Mouse (Mus musculus) kidney, adult 2 months (tissue): ENCODE data around the gene Gm11011.

Experiments
- CTCF ChIP-seq: fragments of 200-500 bp; conservative IDR thresholded peaks from 2 replicates; pipeline ENCODE4 v1.5.1; 2011; ENCODE audit warnings: low read depth, mild to moderate bottlenecking, control low read depth, low read length, moderate library complexity, mixed read lengths; ENCODE audit not compliant: insufficient read depth, insufficient read length
- POLR2A ChIP-seq: fragments of 200-500 bp; IDR thresholded peaks from one replicate; pipeline ENCODE4 v1.6.1; 2011; ENCODE audit warnings: low read depth, low read length, control low read depth

- TF ChIP-seq POLR2A = no peak
- no peak for TF ChIP-seq CTCF
Measured at GRCm38 (mm10) chr2:169597357-169597756, 9.8 kb upstream of the Gm11011 start.
